Mouse (Mus musculus): ENCODE results near the gene Tdp1.

GRCm38 (mm10) chr12:99932245-99932644 is 47.9 kb downstream of the Tdp1 start:
- TF ChIP-seq CTCF (IDR thresholded peaks at IDR 0.05): no peak
- no peak for TF ChIP-seq EP300 (IDR thresholded peaks at IDR 0.05)
